Mouse (Mus musculus) heart, adult 2 months (tissue): Measurements from ENCODE around the gene Vps13d. TPM values are rescaled to one million over a fixed set of nuclear protein-coding genes. Genes with fewer than 3 reads are reported as not detected.
A peak's percentile ranks its signal among the peaks of the same experiment; 100 is the strongest.

ENCODE experiments used
- DNase-seq, 2 experiments: peaks; one replicate each; pipeline ENCODE4 v3.0.0; 2021
- H3K27ac ChIP-seq: fragments of 200-600 bp; 2 replicates; pipeline ENCODE4 v1.8.1; 2022
- H3K27me3 ChIP-seq: fragments of 200-500 bp; 2 replicates; pipeline ENCODE4 v1.6.1; 2012; ENCODE audit warnings: mild to moderate bottlenecking, low read length, inconsistent platforms, mixed read lengths; ENCODE audit not compliant: control insufficient read depth, insufficient read depth
- H3K36me3 ChIP-seq: fragments of 200-500 bp; 2 replicates; pipeline ENCODE4 v1.6.1; 2012; ENCODE audit warnings: low read length, inconsistent platforms; ENCODE audit not compliant: control insufficient read depth, insufficient read depth
- H3K4me1 ChIP-seq: fragments of 200-500 bp; 2 replicates; pipeline ENCODE4 v1.6.1; 2011; ENCODE audit warnings: low read length; ENCODE audit not compliant: control insufficient read depth, insufficient read depth
- H3K4me3 ChIP-seq: fragments of 200-600 bp; 2 replicates; pipeline ENCODE4 v1.8.1; 2022
- H3K79me2 ChIP-seq: fragments of 200-500 bp; replicated peaks from 2 replicates; pipeline ENCODE4 v1.6.1; 2012; ENCODE audit warnings: mild to moderate bottlenecking, inconsistent platforms, low read length, moderate library complexity, mixed read lengths; ENCODE audit not compliant: control insufficient read depth, insufficient read depth
- H3K9ac ChIP-seq: fragments of 200-500 bp; 2 replicates; pipeline ENCODE4 v1.6.1; 2012; ENCODE audit warnings: low read depth, mild to moderate bottlenecking, control low read depth, inconsistent platforms, low read length, mixed read lengths
- CTCF ChIP-seq: fragments of 200-600 bp; IDR thresholded peaks from 2 replicates; pipeline ENCODE4 v1.8.1; 2022; ENCODE audit warnings: antibody characterized with exemption, mild to moderate bottlenecking, moderate library complexity
- EP300 ChIP-seq: fragments of 200-500 bp; IDR thresholded peaks from 2 replicates; pipeline ENCODE4 v1.6.1; 2011; ENCODE audit warnings: low read depth, low read length, control low read depth; ENCODE audit not compliant: insufficient read depth
- POLR2A ChIP-seq: fragments of 200-500 bp; IDR thresholded peaks from 2 replicates; pipeline ENCODE4 v1.6.1; 2011; ENCODE audit warnings: mild to moderate bottlenecking, low read depth, low read length, control low read depth; ENCODE audit not compliant: insufficient read depth
- WGBS: fragments of 180-500 bp; shearing (Covaris S2); methylation state at CpG from one replicate; pipeline ENCODE4 v1.1.7; 2018; 5-methylcytosine and 5-hydroxymethylcytosine counted together
- intact Hi-C: fragments of 180-260 bp; cut with DNase I; formaldehyde crosslinking; loops from one replicate; pipeline ENCODE4 v1.15.1; 2025
- polyA plus RNA-seq: library from polyadenylated mRNA; depleted of rRNA; stranded (reverse); fragments of >200 nt; gene quantifications from 2 replicates; pipeline ENCODE4 v1.2.3, GENCODE M21; 2012
- total RNA-seq, 2 experiments: library from RNA; stranded (reverse); gene quantifications; 2 replicates each; pipeline ENCODE4 v1.2.3; 2021

Vps13d gene
- total and polyA plus RNA-seq, 3 experiments: 24.8 to 77.1 (median 65.8) TPM

DNA sequence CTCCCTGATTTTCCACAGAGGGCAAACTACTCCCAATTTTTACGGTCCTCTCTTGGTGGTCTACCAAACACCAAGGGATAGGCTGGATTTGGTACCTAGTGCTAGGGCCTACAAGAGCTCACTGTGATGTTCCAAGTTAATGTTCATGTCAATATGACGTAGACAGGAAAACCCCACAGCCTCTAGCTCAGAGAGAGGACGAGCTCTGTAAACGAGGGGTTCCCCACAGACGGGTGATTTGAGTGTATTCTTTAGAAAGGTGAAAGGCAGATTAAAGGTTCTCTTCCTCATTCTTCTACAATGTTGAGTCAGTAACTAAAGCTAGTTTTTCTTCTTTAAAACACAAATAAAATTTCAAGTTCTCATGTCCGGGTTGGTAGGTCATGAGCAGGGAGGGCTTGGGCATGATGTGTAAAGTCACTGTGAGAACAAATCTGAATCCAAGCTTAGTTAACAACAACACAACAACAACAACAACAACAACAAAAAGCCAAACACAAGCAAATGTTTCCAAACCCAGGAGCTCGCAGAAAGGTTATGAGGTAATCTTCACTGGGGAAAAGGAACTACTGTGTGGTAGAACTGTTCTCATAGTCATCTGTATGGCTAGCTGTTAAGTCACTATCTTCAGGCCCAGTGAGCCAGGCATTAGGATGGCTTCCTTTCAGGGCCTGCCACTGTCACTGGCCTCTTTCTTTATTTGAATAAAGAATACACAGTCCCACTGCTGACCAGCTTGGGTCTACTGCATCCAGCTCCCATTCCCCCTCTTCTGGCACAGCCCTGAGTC lies 208.6 kb downstream of the Vps13d start:
- H3K79me2 ChIP-seq: no peaks in the 10 kb centered on the region
- H3K4me1 ChIP-seq: peaks cover 18% of the 10 kb centered on the region
- WGBS: 94% methylated on average over 7 of the region's 7 CpGs
- no peak overlapping the region for H3K9ac ChIP-seq
- no peaks in the 10 kb centered on the region for H3K27me3 ChIP-seq
- no peak overlapping the region for H3K27ac ChIP-seq
- intact Hi-C loops: no loop called here
- peaks cover 15% of the 10 kb centered on the region for H3K36me3 ChIP-seq
- TF ChIP-seq EP300 (no peak), CTCF (no peak), POLR2A (no peak)
- no peak overlapping the region for H3K4me3 ChIP-seq
- DNase-seq: no peak

- no peak for DNase-seq
- H3K79me2 ChIP-seq: no peaks in the 10 kb centered on the region
- TF ChIP-seq CTCF: no peak
- TF ChIP-seq POLR2A: no peak
- no peak for TF ChIP-seq EP300
- H3K4me1 ChIP-seq: peaks cover 25% of the 10 kb centered on the region
- H3K4me3 ChIP-seq: no peak overlapping the region
- intact Hi-C loops: no loop called here
- peak overlapping the region; percentile 74 for H3K27ac ChIP-seq
- H3K36me3 ChIP-seq: peaks cover 24% of the 10 kb centered on the region
- H3K27me3 ChIP-seq: no peaks in the 10 kb centered on the region
- H3K9ac ChIP-seq: no peak overlapping the region
- 33% methylated on average over 8 of the region's 8 CpGs for WGBS
Measured at GRCm38 (mm10) chr4:144983821-144984371, 210.9 kb downstream of the Vps13d start.

- Histone ChIP-seq H3K27me3 (no peaks in the 10 kb centered on the region), H3K4me3 (no peak overlapping the region), H3K9ac (no peak overlapping the region), H3K36me3 (peaks cover 24% of the 10 kb centered on the region), H3K79me2 (no peaks in the 10 kb centered on the region; the same call in 1 of the 2 replicates), H3K27ac (peak overlapping the region; percentile 74), H3K4me1 (peaks cover 29% of the 10 kb centered on the region)
- intact Hi-C loops: no loop called here
- 62% methylated on average over 8 of the region's 8 CpGs for WGBS
- no peak for DNase-seq
- no peak for TF ChIP-seq CTCF
- TF ChIP-seq EP300: no peak
- no peak for TF ChIP-seq POLR2A
Measured at GRCm38 (mm10) chr4:144983228-144983744, 211.5 kb downstream of the Vps13d start.

DNA sequence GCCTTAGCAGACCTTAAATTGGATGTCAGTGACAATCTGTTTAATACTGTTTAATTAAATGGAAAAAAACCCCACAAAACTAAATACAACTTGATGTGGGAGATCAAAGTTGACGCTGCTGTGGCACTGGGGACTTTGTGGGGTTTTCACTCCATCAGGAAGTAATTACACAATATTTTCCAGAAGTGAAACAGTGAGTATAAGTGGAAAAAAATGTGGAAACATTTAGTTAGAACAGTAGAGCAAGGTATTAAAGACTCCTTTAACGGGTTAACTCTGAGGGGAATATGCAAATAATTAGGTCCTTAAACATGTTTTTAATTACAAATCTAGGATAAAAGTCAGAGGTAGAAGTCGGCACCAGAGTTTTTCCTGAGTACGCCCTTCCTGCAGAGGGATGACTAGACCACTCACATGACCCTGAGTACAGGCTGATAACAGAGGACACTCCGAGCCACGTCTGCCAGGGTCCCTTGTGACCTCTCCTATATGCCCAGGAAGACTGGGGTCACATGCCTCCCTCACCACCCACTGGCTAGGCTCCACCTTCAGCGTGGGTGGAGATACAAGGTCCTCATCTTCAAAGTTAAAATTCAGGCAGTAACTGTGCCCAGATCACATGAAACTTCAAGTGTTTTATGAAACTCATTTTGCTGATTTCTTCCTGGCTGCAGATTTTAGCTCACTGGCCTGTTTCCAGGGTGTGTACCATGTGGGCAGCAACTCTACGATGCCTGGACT lies 213.8 kb downstream of the Vps13d start:
- H3K4me3 ChIP-seq: no peak overlapping the region
- intact Hi-C loops: loop anchor here (2.0 kb wide), 1 partner anchor 74 kb away; no protein-coding TSS in a partner anchor

GRCm38 (mm10) chr4:144980110-144980509 lies 214.7 kb downstream of the Vps13d start:
- peak overlapping the region; percentile 77 for H3K27ac ChIP-seq
- H3K4me3 ChIP-seq: no peak overlapping the region
- no peak for DNase-seq
- no peak overlapping the region for H3K9ac ChIP-seq
- TF ChIP-seq CTCF (no peak), POLR2A (no peak), EP300 (no peak)
- H3K27me3 ChIP-seq: no peaks in the 10 kb centered on the region
- peaks cover 24% of the 10 kb centered on the region for H3K36me3 ChIP-seq
- intact Hi-C loops: loop anchor here (2.0 kb wide), 1 partner anchor 73 kb away; no protein-coding TSS in a partner anchor
- H3K79me2 ChIP-seq: no peaks in the 10 kb centered on the region; the same call in 1 of the 2 replicates
- WGBS: 53% methylated on average over 2 of the region's 2 CpGs
- H3K4me1 ChIP-seq: peaks cover 33% of the 10 kb centered on the region

More for the DNA sequence above, 213.8 kb downstream of the Vps13d start:
- H3K9ac ChIP-seq: no peak overlapping the region
- peaks cover 24% of the 10 kb centered on the region for H3K36me3 ChIP-seq
- H3K27ac ChIP-seq: peak overlapping the region; percentile 77
- 13% methylated on average over 8 of the region's 8 CpGs for WGBS
- no peak for TF ChIP-seq CTCF
- TF ChIP-seq EP300: peak; percentile 99
- peak; percentile 37; the same call in 1 of the 2 replicates for TF ChIP-seq POLR2A
- no peaks in the 10 kb centered on the region for H3K27me3 ChIP-seq
- DNase-seq: peak; percentile 76 to 87
- H3K4me1 ChIP-seq: peaks cover 33% of the 10 kb centered on the region
- no peaks in the 10 kb centered on the region; the same call in 1 of the 2 replicates for H3K79me2 ChIP-seq
